Mouse (Mus musculus): ENCODE data around the gene Aoc2. TPM values are rescaled to one million over a fixed set of nuclear protein-coding genes. Genes with fewer than 3 reads are reported as not detected.
"Not testable (repeated sequence)": the region's sequence is repeated elsewhere in the genome, so short reads cannot be mapped to it uniquely, and the experiment has no call there.

Gene Aoc2
- polyA plus RNA-seq, 1 experiment = 4.3 TPM

DNA sequence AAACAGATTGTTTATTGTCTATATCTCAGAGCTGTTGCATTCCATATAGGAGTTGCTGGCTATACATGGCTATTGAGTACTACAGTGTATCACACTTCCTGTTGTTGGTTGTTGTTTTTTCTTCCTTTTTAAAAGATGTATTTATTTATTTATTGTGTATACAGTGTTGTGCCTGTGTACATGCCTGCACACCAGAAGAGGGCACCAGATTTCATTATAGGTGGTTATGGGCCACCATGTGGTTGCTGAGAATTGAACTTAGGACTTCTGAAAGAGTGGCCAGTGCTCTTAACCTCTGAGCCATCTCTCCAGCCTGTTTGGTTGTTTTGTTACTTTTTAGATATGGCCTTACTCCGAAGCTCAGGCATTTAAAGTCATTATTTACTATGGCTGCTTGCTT lies 10.3 kb upstream of the Aoc2 start:
- WGBS = 94% methylated on average over 1 of the region's 1 CpGs
- no peak for DNase-seq (ENCODE audit: low read depth, low spot score)

DNA sequence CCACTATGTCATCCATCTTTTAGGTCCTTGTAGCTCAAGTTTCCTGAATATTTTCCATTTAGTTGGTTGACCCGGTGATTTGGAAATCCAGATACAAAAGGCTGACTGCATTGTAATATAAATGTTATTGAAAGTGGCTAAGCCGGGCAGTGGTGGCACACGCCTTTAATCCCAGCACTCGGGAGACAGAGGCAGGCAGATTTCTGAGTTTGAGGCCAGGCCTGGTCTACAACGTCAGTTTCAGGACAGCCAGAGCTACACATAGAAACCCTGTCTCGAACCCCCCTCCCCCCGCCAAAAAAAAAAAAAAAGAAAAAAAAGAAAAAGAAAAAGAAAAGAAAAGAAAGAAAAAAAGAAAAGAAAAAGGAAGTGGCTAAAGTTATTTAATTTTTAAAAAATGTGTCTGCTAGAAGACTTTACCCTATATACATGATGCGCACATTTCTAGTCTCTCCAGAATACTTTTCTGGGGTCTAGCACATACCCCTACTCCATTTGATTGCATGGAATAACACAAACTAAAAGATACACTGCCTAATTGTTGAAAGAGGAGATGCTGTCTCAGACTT lies 9.7 kb upstream of the Aoc2 start:
- 85% methylated on average over 8 of the region's 8 CpGs for WGBS
- DNase-seq (ENCODE audit: low read depth, low spot score) = no peak

- under 1% methylated on average over 62 of the region's 62 CpGs for WGBS
Measured at GRCm38 (mm10) chr11:101315665-101316500, 9.0 kb upstream of the Aoc2 start, which contains the start of gene Psme3. Gene Psme3, plus strand, starts transcription at chr11:101316213.

GRCm38 (mm10) chr11:101316501-101316917 lies 8.4 kb upstream of the Aoc2 start:
- DNase-seq (ENCODE audit: low read depth, low spot score) = no peak
- WGBS = under 1% methylated on average over 17 of the region's 17 CpGs

More at GRCm38 (mm10) chr11:101315665-101316500, 9.0 kb upstream of the Aoc2 start, which contains the start of gene Psme3:
- DNase-seq (ENCODE audit: low read depth, low spot score) = peak; percentile 84

GRCm38 (mm10) chr11:101323609-101324008 lies 1.3 kb upstream of the Aoc2 start:
- no peak for DNase-seq (ENCODE audit: low read depth, low spot score)
- 10% methylated on average over 4 of the region's 4 CpGs for WGBS

DNA sequence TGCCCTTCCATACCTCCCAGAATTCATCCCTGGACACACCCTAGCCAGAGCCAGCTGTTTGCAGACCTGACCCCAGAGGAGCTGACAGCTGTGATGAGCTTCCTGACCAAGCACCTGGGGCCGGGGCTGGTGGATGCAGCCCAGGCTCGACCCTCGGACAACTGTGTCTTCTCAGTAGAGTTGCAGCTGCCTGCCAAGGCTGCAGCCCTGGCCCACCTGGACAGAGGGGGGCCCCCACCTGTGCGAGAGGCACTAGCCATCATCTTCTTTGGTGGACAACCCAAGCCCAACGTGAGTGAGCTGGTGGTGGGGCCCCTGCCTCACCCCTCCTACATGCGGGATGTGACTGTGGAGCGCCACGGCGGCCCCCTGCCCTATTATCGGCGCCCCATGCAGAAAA lies 338 bp downstream of the Aoc2 start:
- not testable (repeated sequence) for DNase-seq (ENCODE audit: low read depth, low spot score)
- 92% methylated on average over 11 of the region's 11 CpGs for WGBS

DNA sequence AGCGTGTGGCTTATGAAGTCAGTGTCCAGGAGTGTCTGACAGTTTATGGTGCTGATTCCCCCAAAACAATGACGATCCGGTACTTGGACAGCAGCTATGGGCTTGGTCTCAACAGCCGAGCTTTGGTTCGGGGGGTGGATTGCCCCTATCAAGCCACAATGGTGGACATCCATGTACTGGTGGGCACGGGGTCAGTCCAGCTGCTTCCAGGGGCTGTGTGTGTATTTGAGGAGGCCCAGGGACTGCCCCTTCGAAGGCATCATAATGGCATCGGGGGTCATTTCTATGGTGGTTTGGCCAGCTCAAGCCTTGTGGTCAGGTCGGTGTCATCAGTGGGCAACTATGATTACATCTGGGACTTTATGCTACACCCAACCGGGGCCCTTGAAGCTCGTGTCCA lies 1.3 kb downstream of the Aoc2 start:
- WGBS = 88% methylated on average over 11 of the region's 11 CpGs
- DNase-seq (ENCODE audit: low read depth, low spot score) = no peak

- 21% methylated on average over 3 of the region's 3 CpGs for WGBS
- no peak for DNase-seq (ENCODE audit: low read depth, low spot score)
Measured at GRCm38 (mm10) chr11:101327311-101327710, 2.4 kb downstream of the Aoc2 start.

GRCm38 (mm10) chr11:101328941-101329635 lies 4.2 kb downstream of the Aoc2 start:
- 62% methylated on average over 6 of the region's 6 CpGs for WGBS
- no peak for DNase-seq (ENCODE audit: low read depth, low spot score)

- 62% methylated on average over 7 of the region's 7 CpGs for WGBS
- DNase-seq (ENCODE audit: low read depth, low spot score) = no peak
Measured at GRCm38 (mm10) chr11:101330371-101330924, 5.6 kb downstream of the Aoc2 start, which contains the start of gene Aoc3. Gene Aoc3, plus strand, starts transcription at chr11:101330605.

DNA sequence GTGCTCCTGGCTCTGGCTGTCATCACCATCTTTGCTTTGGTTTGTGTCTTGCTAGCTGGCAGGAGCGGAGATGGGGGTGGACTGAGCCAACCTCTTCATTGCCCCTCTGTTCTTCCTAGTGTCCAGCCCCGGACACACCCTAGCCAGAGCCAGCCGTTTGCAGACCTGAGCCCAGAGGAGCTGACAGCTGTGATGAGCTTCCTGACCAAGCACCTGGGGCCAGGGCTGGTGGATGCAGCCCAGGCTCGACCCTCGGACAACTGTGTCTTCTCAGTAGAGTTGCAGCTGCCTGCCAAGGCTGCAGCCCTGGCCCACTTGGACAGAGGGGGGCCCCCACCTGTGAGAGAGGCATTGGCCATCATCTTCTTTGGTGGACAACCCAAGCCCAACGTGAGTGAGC lies 6.1 kb downstream of the Aoc2 start:
- WGBS = 54% methylated on average over 6 of the region's 6 CpGs
- not testable (repeated sequence) for DNase-seq (ENCODE audit: low read depth, low spot score)

- WGBS = 68% methylated on average over 3 of the region's 3 CpGs
- DNase-seq (ENCODE audit: low read depth, low spot score) = no peak
Measured at GRCm38 (mm10) chr11:101332537-101332936, 7.7 kb downstream of the Aoc2 start.

GRCm38 (mm10) chr11:101334023-101334422 lies 9.2 kb downstream of the Aoc2 start:
- WGBS = 62% methylated on average over 10 of the region's 10 CpGs

GRCm38 (mm10) chr11:101334516-101334915 lies 9.7 kb downstream of the Aoc2 start:
- DNase-seq (ENCODE audit: low read depth, low spot score) = no peak
- WGBS = 40% methylated on average over 6 of the region's 6 CpGs

More at GRCm38 (mm10) chr11:101334023-101334422, 9.2 kb downstream of the Aoc2 start:
- no peak for DNase-seq (ENCODE audit: low read depth, low spot score)

- WGBS = 63% methylated on average over 9 of the region's 9 CpGs
- no peak for DNase-seq (ENCODE audit: low read depth, low spot score)
Measured at GRCm38 (mm10) chr11:101335685-101336084, 10.8 kb downstream of the Aoc2 start.

DNA sequence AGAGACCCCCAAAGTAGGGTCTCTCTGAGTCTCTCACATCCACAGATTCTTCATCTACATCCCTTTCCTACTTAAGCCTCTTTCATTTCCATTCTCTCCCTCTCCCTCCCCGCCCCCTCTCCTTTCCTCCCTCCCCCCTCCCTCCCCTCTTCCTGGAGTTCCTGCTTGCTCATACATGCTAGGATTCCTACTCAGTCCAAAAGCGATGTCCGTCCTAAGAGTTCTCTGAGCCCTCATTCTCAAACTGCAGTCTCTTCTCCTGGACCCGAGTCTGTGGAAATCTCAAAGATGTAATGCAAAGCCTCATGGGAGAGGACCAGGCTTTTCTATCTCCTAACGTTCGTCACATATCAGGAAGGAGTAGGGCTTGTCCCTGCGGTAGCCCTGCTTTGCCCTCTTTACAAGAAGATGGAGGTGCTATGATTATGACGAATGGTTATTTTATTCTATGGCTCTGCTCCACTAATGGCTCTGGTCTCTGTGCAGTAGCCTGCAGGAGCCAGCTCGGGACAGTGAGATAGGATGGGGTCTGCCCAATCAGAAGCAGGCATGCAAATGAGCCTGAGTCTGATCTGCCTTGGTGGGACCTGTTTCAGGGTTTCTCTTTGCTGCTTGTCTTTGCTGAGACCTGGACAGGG lies 13.4 kb downstream of the Aoc2 start:
- 3% methylated on average over 9 of the region's 9 CpGs for WGBS
- DNase-seq (ENCODE audit: low read depth, low spot score) = no peak

GRCm38 (mm10) chr11:101347083-101347775 lies 22.4 kb downstream of the Aoc2 start:
- 76% methylated on average over 10 of the region's 10 CpGs for WGBS
- no peak for DNase-seq (ENCODE audit: low read depth, low spot score)

DNA sequence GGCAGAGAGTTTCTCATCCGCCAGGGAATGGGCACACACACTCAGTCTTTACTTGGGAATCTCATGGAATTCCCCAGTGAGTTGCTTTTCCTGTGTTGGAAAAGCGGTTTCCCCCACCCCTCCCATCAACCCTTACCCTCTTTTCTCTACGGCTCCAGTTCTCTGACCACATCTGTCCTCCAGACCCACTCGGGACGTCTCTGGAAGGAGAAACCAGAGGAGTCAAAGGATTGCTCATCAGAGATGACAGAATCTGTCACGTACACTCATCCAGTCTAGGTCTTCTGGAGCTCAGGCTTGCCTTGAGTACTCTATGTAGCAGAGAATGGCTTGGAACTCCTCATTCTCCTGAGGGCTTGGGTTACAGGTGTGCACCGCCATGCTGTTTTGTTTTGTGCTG lies 23.9 kb downstream of the Aoc2 start:
- WGBS = 66% methylated on average over 7 of the region's 7 CpGs
- no peak for DNase-seq (ENCODE audit: low read depth, low spot score)

DNA sequence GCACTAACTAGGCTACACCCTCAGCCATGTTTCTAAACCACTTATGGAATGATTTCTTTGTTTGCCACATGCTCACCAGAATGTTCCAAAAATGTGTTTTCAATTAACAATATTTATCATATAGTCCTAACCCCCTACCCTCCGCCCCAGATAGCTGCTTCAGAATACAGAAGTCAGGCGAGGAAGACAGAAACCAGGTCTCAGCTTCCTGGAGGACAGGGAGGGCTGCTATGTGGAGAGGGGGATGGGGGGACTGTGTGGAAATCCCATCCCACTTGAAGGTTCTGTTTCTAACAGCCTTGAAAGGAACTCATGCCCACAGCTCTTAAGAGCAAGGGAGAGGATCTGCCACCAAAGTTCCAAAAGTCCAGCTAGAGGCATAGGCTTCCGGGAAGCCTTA lies 24.4 kb downstream of the Aoc2 start:
- DNase-seq (ENCODE audit: low read depth, low spot score) = no peak
- 83% methylated on average over 3 of the region's 3 CpGs for WGBS

All from large intestine, adult 2 months (tissue).